Mouse (Mus musculus) liver, postnatal 0 days (tissue): ENCODE measurements at regions not wholly inside any gene's neighbourhood (a gene's known extent, or its start where the extent isn't known, plus 50 kb on each side); places are given as distances from the start of the nearest gene placed in this dataset.

Source experiments
- CTCF ChIP-seq: sonication (generic); IDR thresholded peaks from 2 replicates; pipeline ENCODE4 v1.5.1; 2016; ENCODE audit warnings: antibody characterized with exemption, low read depth
- EP300 ChIP-seq: IDR thresholded peaks from 2 replicates; pipeline ENCODE4 v1.6.1; 2016; ENCODE audit warnings: antibody characterized with exemption, low read depth, mild to moderate bottlenecking

DNA sequence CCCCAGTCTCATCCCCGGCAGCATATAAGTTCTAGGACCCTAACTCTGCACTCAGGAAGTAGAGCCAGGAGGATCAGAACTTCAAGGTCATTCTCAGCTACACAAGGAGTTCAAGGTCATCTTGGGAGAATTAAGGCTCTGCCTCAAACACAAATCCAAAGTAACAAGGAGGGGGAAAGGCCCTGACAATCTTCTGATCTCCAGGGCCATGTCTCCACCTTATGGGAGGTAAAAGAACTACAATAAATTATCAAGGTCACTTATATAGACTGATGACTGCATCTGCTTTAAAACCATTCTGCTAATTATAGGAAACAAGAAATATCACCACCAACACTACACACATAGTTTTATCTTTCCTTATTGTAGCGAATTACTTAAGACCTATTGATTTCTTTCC lies 193.2 kb upstream of the Zc3h12c start:
- TF ChIP-seq CTCF (peak; percentile 27; the same call in 1 of the 2 replicates), EP300 (no peak)
